Mouse (Mus musculus): Measurements from ENCODE around the gene Gpr6. TPM values are rescaled to one million over a fixed set of nuclear protein-coding genes. Genes with fewer than 3 reads are reported as not detected.
A peak's percentile ranks its signal among the peaks of the same experiment; 100 is the strongest.

Gene Gpr6
- polyA plus RNA-seq, 1 experiment: 1.9 TPM

DNA sequence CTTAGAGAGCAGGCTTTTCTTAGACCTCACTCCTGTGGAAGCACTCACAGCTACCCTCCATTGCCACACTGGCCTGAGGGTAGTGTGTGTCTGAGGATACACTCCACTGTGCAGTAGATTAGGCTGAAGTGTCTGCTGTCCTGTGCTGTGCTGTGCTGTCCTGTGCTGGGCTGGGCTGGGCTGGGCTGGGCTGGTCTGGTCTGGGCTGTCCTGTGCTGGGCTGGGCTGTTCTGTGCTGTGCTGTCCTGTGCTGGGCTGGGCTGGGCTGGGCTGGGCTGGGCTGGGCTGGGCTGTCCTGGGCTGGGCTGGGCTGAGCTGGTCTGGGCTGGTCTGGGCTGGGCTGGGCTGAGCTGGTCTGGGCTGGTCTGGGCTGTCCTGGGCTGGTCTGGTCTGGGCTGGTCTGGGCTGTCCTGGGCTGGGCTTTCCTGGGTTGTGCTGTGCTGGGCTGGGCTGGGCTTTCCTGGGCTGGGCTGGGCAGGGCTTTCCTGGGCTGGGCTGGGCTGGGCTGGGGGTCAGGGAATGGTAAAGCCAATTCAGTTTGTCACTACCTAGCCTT, 31.5 kb downstream of the Gpr6 start:
- no peak for DNase-seq (ENCODE audit: low read depth)
- no peak for TF ChIP-seq CTCF (IDR thresholded peaks at IDR 0.05; ENCODE audit: borderline replicate concordance, extremely low read depth, insufficient read depth, insufficient read length)
- TF ChIP-seq POLR2A (IDR thresholded peaks at IDR 0.05; ENCODE audit: borderline replicate concordance, extremely low read depth, insufficient read depth, insufficient read length, poor library complexity, severe bottlenecking): no peak

DNA sequence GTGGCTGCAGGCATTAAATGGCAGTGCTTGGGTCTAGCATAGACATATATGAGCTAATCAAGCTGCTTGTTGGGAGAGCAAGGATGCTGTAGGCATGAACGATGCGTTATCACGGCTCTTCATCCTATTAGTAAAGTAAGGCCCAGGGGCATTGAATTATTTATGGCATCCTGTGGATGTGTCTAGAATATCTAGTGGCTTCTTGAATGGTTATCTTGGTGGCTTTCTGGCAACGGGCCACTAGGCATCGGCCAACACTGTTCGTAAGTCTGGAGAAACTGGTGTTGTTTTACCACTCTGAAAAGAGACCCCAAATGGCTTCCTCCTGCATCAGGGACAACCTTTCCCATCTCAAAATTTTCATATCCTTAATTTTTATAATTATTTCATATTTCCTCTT, 33.6 kb downstream of the Gpr6 start:
- peak; percentile 76 for DNase-seq (ENCODE audit: low read depth)
- TF ChIP-seq POLR2A (IDR thresholded peaks at IDR 0.05; ENCODE audit: borderline replicate concordance, extremely low read depth, insufficient read depth, insufficient read length, poor library complexity, severe bottlenecking): no peak
- TF ChIP-seq CTCF (IDR thresholded peaks at IDR 0.05; ENCODE audit: borderline replicate concordance, extremely low read depth, insufficient read depth, insufficient read length): no peak

- no peak for TF ChIP-seq CTCF (IDR thresholded peaks at IDR 0.05; ENCODE audit: borderline replicate concordance, extremely low read depth, insufficient read depth, insufficient read length)
- TF ChIP-seq POLR2A (IDR thresholded peaks at IDR 0.05; ENCODE audit: borderline replicate concordance, extremely low read depth, insufficient read depth, insufficient read length, poor library complexity, severe bottlenecking): no peak
- DNase-seq (ENCODE audit: low read depth): peak; percentile 93
These were observed 34.4 kb downstream of the Gpr6 start for GRCm38 (mm10) chr10:41037722-41038121.

DNA sequence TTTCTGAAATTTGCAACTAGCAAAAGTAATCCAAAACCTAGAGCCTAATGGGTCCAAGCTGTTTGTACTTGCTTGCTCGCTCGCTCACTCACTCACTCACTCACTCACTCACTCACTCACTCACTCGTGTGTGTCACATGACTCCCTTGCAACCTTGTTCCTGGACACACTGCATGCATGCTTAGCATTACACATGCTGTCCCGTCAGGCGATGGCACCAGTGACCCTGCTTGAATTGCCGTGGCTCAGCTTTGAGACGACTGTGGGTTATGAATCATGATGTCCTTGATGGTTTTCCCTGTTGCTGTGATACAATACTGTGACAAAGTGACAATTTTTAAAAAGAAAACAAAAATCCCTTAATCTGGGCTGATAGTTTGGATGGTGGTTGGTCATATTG, 39.3 kb downstream of the Gpr6 start:
- TF ChIP-seq POLR2A (IDR thresholded peaks at IDR 0.05; ENCODE audit: borderline replicate concordance, extremely low read depth, insufficient read depth, insufficient read length, poor library complexity, severe bottlenecking) (no peak), CTCF (IDR thresholded peaks at IDR 0.05; ENCODE audit: borderline replicate concordance, extremely low read depth, insufficient read depth, insufficient read length) (no peak)
- DNase-seq (ENCODE audit: low read depth): no peak

DNA sequence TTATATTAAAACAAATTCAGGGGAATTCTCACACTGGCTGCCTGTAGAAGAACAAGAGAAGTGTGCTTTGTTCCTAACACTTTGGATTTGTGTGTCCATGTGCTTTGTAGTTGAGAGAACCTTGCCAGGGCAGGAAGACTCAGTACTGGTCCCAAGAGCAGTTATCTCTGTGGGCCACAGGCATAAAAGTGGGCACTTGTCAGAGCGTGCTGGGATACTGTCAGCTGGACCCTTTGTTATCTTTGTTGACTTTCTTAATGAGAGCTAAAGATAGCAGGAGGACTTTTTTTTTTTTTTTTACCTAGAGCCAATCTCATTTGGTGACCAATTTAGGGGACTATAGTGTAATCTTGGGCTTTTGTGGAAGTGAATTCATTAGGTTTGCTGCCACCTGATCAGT, 47.2 kb downstream of the Gpr6 start:
- no peak for DNase-seq (ENCODE audit: low read depth)
- TF ChIP-seq CTCF (IDR thresholded peaks at IDR 0.05; ENCODE audit: borderline replicate concordance, extremely low read depth, insufficient read depth, insufficient read length): no peak
- TF ChIP-seq POLR2A (IDR thresholded peaks at IDR 0.05; ENCODE audit: borderline replicate concordance, extremely low read depth, insufficient read depth, insufficient read length, poor library complexity, severe bottlenecking): no peak

GRCm38 (mm10) chr10:41024406-41024805, 47.7 kb downstream of the Gpr6 start:
- no peak for DNase-seq (ENCODE audit: low read depth)
- TF ChIP-seq POLR2A (IDR thresholded peaks at IDR 0.05; ENCODE audit: borderline replicate concordance, extremely low read depth, insufficient read depth, insufficient read length, poor library complexity, severe bottlenecking) (no peak), CTCF (IDR thresholded peaks at IDR 0.05; ENCODE audit: borderline replicate concordance, extremely low read depth, insufficient read depth, insufficient read length) (no peak)

- TF ChIP-seq POLR2A (IDR thresholded peaks at IDR 0.05; ENCODE audit: borderline replicate concordance, extremely low read depth, insufficient read depth, insufficient read length, poor library complexity, severe bottlenecking): no peak
- no peak for TF ChIP-seq CTCF (IDR thresholded peaks at IDR 0.05; ENCODE audit: borderline replicate concordance, extremely low read depth, insufficient read depth, insufficient read length)
- DNase-seq (ENCODE audit: low read depth): no peak
These were observed 49.9 kb downstream of the Gpr6 start for GRCm38 (mm10) chr10:41022226-41022625.

Other genes starting within 250 kb of the Gpr6 start
- 21.5 and 24.4 TPM in 2 replicates for gene Cdc40, start 189.0 kb downstream of the Gpr6 start, polyA plus RNA-seq (2012; rRNA removed)
- 63.5 and 90.5 TPM in 2 replicates for gene Wasf1, start 188.8 kb downstream of the Gpr6 start, polyA plus RNA-seq (2012; rRNA removed)
- gene Fig4, start 231.0 kb upstream of the Gpr6 start, polyA plus RNA-seq (2012; rRNA removed): 15.8 and 19.4 TPM in 2 replicates
- gene Ak9, start 231.7 kb upstream of the Gpr6 start, polyA plus RNA-seq (2012; rRNA removed): 0.09 and 0.25 TPM in 2 replicates

Measured in brain, embryonic 14.5 days (tissue).